Mouse (Mus musculus) liver, postnatal 0 days (tissue): Measurements from ENCODE around the gene Msi2.

Source experiments
- CTCF ChIP-seq: sonication (generic); IDR thresholded peaks from 2 replicates; pipeline ENCODE4 v1.5.1; 2016; ENCODE audit warnings: antibody characterized with exemption, low read depth
- EP300 ChIP-seq: IDR thresholded peaks from 2 replicates; pipeline ENCODE4 v1.6.1; 2016; ENCODE audit warnings: antibody characterized with exemption, low read depth, mild to moderate bottlenecking

GRCm38 (mm10) chr11:88291245-88291644 is 427.1 kb downstream of the Msi2 start:
- TF ChIP-seq CTCF, result no peak
- TF ChIP-seq EP300, result no peak
